Mouse (Mus musculus) mammary gland, adult 2 months (tissue): ENCODE data around the gene Amt. TPM values are rescaled to one million over a fixed set of nuclear protein-coding genes. Genes with fewer than 3 reads are reported as not detected.

Experiments used
- polyA plus RNA-seq: library from polyadenylated mRNA; depleted of rRNA; stranded (reverse); fragments of >200 nt; gene quantifications from 2 replicates; pipeline ENCODE4 v1.2.3, GENCODE M21; 2012; ENCODE audit warnings: low replicate concordance; rRNA removed

The Amt gene
- 7.5 and 10.4 TPM in 2 replicates for polyA plus RNA-seq

GRCm38 (mm10) chr9:108296453-108297355, at the start of gene Amt:
TSS of gene Amt (plus strand) at chr9:108296853.

GRCm38 (mm10) chr9:108263690-108264190, 32.9 kb upstream of the Amt start, which contains the start of gene Dag1:
TSS of gene Dag1 (minus strand) at chr9:108263958.

DNA sequence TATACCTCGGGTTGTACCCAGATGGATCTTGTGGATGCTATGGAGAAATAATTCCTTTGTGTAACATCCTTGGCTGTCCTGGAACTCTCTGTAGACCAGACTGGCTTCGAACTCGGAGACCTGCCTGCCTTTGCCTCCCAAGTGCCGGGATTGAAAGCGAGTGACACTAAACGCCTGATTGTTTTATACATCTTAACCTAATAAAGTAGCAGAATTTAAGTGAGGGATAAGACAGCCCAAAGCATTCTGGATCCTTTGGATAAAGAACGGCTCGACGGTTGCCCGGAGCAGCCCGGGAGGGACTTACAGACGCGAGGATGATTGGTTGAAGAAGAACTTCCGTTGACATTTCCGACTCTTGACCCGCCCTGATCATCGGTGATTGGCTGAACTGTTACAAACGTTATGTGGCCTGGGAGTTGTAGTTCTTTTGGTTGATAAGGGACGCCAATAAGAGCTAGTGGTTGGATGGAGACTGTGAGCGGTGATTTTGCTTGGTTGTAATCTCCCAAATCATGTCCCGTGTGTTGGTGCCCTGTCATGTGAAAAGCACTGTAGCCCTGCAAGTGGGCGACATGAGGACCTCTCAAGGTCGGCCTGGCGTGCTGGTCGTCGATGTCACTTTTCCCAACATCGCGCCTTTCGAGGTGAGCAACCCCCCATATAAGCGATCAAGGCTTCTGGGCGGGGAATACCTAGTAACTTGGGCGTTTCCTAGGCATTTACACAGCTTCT, 6.5 kb upstream of the Amt start, which contains the start of gene Nicn1:
Gene Nicn1, plus strand, starts transcription at position 414 of the 735 bp plus-strand sequence.

DNA sequence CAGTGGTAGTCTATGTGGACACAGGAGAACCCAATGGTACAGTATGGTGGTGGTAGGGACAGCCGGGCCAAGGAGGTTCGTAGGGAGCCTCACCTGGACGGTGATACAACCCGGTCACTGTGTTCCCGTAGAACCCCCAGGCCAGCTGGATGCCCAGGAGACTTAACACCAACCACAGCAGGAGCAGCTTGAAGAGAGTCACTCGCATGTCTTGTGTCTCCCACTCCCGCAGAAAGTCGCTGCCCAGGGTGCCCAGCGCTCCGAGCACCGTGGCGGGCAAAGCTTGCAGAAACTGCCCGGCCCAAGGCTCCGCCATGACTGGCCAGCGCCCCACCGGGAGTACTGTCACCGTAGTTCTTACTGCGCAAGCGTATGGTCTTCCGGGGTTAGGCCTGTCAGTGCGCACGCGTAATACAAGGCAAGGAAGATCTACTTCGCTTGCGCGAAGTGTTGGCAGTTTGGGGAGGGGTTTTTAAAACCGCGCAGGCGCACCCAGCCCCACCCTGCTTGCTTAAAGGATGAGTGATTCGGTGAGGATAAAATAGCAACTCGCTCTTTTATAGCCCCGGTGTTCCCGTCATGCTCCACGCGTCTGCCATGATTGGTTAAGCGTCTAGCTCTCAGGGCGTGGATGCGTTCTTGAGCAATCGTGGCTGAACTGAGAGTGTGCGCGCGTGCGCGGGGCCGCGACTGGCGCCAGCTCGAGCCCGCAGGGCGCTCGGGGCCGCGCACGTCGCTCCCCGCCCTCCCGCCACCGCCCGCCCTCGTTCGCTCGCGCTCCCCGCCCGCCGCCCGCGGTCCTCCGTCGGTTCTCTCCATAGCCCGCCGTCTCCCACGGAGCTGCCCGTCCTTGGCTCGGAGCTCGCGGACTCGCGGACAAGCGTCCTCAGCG, 9.2 kb downstream of the Amt start, which contains the start of the genes Rhoa and Tcta:
Gene Rhoa, plus strand, starts transcription at position 501 of the 892 bp plus-strand sequence.
Gene Tcta, minus strand, starts transcription at position 532 of the 892 bp plus-strand sequence.

DNA sequence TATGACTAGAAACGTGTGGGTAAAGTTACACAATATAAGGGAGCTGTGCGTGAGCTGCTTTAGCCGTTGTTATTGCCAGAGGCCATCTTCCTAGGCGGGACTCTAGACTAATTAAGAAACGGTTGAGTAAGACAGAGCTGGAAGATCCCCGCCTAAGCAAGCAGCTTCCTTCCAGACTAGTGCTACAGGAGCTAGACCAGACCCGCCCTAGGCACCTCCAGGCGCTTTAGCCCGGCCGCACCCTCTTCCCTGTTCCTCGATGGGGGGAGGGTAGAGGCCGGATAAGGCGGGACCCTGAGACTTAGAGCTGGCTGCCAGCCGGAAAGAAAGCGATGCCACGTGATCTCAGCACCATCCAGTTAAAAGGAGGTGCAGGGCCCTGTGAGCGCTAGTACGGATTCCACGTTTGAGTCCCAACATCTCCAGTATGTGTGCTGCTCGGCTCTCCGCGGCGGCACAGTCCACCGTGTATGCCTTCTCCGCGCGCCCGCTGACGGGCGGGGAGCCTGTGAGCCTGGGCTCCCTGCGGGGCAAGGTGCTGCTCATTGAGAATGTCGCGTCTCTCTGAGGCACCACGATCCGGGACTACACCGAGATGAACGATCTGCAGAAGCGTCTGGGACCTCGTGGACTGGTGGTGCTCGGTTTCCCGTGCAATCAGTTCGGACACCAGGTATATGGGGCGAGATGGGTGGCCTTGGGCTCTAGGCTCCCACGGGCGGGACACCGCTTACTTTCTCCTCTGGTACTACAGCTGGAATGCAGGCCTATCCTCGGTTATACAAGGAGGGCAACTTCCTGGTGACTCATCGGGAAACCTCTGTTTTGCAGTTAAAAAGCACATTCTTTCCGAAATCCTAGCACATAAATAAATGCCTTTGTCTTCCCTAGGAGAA, 42.5 kb downstream of the Amt start, which contains the start of gene Gpx1:
Gene Gpx1, plus strand, starts transcription at position 18 of the 896 bp plus-strand sequence.

DNA sequence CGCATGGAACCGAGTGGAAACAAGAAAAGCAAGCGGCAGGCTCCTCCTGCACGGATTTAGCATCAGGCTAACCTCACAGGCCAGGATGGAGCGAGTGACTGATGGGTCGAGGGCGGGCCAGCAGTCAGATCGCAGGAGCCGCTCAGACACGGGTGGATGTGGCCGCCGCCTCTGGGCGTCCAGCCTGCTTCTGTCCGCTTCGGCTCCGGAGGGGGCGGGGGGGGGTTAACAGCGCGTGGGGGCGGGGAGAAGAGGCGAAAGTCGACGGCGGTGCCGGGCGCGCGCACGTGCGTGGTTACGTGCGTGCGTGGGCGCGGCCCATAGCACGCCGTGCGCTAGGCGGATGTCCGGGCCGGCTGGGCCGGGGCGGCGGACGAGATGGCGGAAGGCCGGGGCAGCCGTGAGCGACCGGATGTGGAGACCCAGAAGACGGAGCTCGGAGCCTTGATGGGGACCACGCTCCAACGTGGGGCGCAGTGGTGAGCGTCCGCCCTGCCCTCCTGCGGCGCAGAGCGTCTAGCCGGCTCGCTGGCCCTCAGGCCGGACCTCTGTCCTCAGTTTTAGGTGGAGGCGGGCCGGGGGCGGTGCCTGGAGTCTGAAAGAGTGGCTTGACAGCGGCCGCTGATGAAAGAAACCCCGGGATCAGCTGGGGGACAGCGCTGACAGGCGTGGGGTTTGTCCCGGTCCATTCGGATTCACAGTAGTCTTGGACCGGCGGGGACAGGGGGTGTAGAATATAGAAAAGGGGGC, 51.1 kb downstream of the Amt start, which contains the start of gene Usp4:
Gene Usp4, plus strand, starts transcription at position 314 of the 750 bp plus-strand sequence.

Other genes with a start within 250 kb of the Amt start
- gene Gmppb, start 247.6 kb upstream of the Amt start, polyA plus RNA-seq: 14.5 and 16.3 TPM in 2 replicates
- gene Amigo3, start 243.7 kb upstream of the Amt start, polyA plus RNA-seq: 4.0 and 4.7 TPM in 2 replicates
- gene Mst1, start 216.4 kb upstream of the Amt start, polyA plus RNA-seq: 0.68 and 1.2 TPM in 2 replicates
- 126 and 148 TPM in 2 replicates for gene Rnf123, start 213.5 kb upstream of the Amt start, polyA plus RNA-seq
- gene Apeh, start 202.2 kb upstream of the Amt start, polyA plus RNA-seq: 115 and 155 TPM in 2 replicates
- 0.43 and 0.96 TPM in 2 replicates for gene Bsn, start 106.5 kb upstream of the Amt start, polyA plus RNA-seq
- 72.6 and 76.3 TPM in 2 replicates for gene Dag1, start 32.9 kb upstream of the Amt start, polyA plus RNA-seq
- gene Nicn1, start 6.4 kb upstream of the Amt start, polyA plus RNA-seq: 14.5 and 29.8 TPM in 2 replicates
- 125 and 183 TPM in 2 replicates for gene Rhoa, start 9.3 kb downstream of the Amt start, polyA plus RNA-seq
- 43.9 and 96.1 TPM in 2 replicates for gene Tcta, start 9.3 kb downstream of the Amt start, polyA plus RNA-seq
- gene Gpx1, start 42.0 kb downstream of the Amt start, polyA plus RNA-seq: 1,029 and 1,673 TPM in 2 replicates
- 59.2 and 62.9 TPM in 2 replicates for gene Usp4, start 51.0 kb downstream of the Amt start, polyA plus RNA-seq
- 0.34 and 0.48 TPM in 2 replicates for gene 1700102P08Rik, start 96.0 kb downstream of the Amt start, polyA plus RNA-seq
- 0.03 TPM in 1 of 2 replicates, not detected in the other for gene Ccdc36, start 131.6 kb downstream of the Amt start, polyA plus RNA-seq
- not detected in 2 replicates for gene BC048562, start 139.6 kb downstream of the Amt start, polyA plus RNA-seq
- gene Ccdc71, start 163.7 kb downstream of the Amt start, polyA plus RNA-seq: 24.9 and 25.2 TPM in 2 replicates
- gene Klhdc8b, start 164.7 kb downstream of the Amt start, polyA plus RNA-seq: 44.0 and 53.3 TPM in 2 replicates
- 152 and 195 TPM in 2 replicates for gene Lamb2, start 182.9 kb downstream of the Amt start, polyA plus RNA-seq
- gene Usp19, start 193.7 kb downstream of the Amt start, polyA plus RNA-seq: 177 and 200 TPM in 2 replicates
- 171 and 217 TPM in 2 replicates for gene Qars, start 210.9 kb downstream of the Amt start, polyA plus RNA-seq
- 121 and 153 TPM in 2 replicates for gene Qrich1, start 220.0 kb downstream of the Amt start, polyA plus RNA-seq